Comparison of ENCODE assay signal across 8 mouse cellular contexts in the genomic region with DNA sequence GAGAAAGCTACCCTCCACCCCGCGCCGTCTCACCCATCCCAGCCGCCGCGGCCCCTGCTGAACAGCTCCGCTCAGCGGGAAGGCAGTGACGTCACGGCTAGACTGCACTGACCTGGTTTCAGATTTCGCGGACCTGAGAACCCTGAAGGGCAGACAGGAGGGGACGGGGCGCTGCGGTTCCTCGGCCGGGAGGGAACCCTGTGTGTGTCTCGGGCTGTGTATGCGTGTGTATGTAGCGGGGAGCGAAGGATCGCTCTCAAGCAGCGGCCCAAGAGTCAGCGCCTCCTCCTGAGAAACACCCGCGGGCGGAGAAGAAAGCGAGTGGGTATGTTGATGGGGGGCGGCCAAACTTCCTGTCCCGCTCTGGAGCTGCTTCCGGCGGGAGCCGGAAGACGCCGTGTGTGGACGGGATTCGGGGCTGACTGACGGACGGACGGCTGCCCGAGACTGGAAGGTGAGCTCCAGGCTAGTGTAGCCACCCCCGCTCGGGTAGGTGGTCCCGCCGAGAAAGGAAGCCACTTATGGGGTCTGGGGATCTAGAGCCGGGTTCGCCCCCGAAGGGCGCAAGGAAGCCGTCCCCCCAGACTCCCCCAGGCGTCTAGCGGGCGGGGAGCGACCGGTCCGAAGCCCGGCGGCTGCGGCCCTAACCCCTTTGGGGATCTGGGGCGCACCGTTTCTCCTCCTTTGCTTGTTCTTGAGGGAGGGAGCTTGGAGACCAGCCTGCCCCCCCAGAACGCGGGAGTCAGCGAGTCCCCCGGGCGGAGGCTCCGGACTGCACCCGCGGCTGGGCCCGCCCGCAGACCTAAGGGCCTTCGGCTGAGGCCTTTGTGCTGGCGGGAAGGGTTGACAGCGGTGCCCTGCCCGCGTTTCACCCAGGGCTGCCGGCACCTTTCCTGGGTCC. TPM values are rescaled to one million over a fixed set of nuclear protein-coding genes. Genes with fewer than 3 reads are reported as not detected.
A peak's percentile ranks its signal among the peaks of the same experiment; 100 is the strongest.
DNase-seq lines count a peak whose midpoint lies in the region; ATAC-seq lines count a peak whose summit lies in the region.

A gene (plus strand): TSS at position 132 of the 901 bp plus-strand sequence.

- H3K4me2 ChIP-seq in hindbrain, embryonic 13.5 days, result peak within 1 kb of the TSS; percentile 93

- ATAC-seq in hindbrain, embryonic 13.5 days (ENCODE audit: low FRiP score), result peak; percentile 94

- under 1% methylated on average over 73 of the region's 77 CpGs for whole genome bisulfite sequencing in hindbrain, embryonic 13.5 days

- H3K27me3 ChIP-seq in hindbrain, embryonic 13.5 days, result no peaks in the 10 kb centered on the region

- H3K27ac ChIP-seq in hindbrain, embryonic 13.5 days, result peak within 1 kb of the TSS; percentile 96

- peak within 1 kb of the TSS; percentile 99 for H3K4me3 ChIP-seq in hindbrain, embryonic 13.5 days

- H3K36me3 ChIP-seq in hindbrain, embryonic 13.5 days, result peaks cover 2% of the 10 kb centered on the region; the same call in 1 of the 2 replicates

- H3K4me1 ChIP-seq in hindbrain, embryonic 13.5 days (replicated peaks), result peaks cover 38% of the 10 kb centered on the region

- peak within 1 kb of the TSS; percentile 98 for H3K9ac ChIP-seq in hindbrain, embryonic 13.5 days

- DNase-seq in NIH3T3 (ENCODE audit: low read depth), result peak; percentile 90
- DNase-seq in cerebellum, postnatal 10 days, result peak; percentile 93
- peak; percentile 65 to 74 for DNase-seq in frontal cortex, postnatal 14 days (ENCODE audit: low spot score in 2 of 2)
- DNase-seq in layer of hippocampus, postnatal 25 days (ENCODE audit: extremely low spot score in 1 of 2, low spot score in 1 of 2), result peak; percentile 65 to 68
- peak; percentile 87 for DNase-seq in lung, postnatal 25 days (ENCODE audit: low spot score)
- DNase-seq in retina, embryonic 14.5 days (ENCODE audit: low spot score), result peak; percentile 88
- peak; percentile 89 for DNase-seq in thymus, postnatal 4 days

- H3K9me3 ChIP-seq in hindbrain, embryonic 13.5 days, result no peaks in the 10 kb centered on the region

RNA-seq across cellular contexts. Expression of the gene that starts here (rescaled TPM):
- 84.3 and 88.3 TPM in 2 replicates for polyA plus RNA-seq in hindbrain, embryonic 13.5 days (2015; fragmentation: Nextera tagmentation; extraction: Ambion mirVana)
- 10 to 100 TPM; 31.4 to 38.7 TPM for total RNA-seq in layer of hippocampus, postnatal 25 days (2021)

Comparison
In these comparisons a context has a peak if more than half of its experiments do, and no peak if none do; other contexts are left out.
1. Peak in every context shown above with its lines: DNase-seq, ATAC-seq, H3K4me3 ChIP-seq and H3K27ac ChIP-seq.